Mouse (Mus musculus) macrophage (primary cell): ENCODE measurements around the gene Ssbp4. TPM values are rescaled to one million over a fixed set of nuclear protein-coding genes. Genes with fewer than 3 reads are reported as not detected.
A peak's percentile ranks its signal among the peaks of the same experiment; 100 is the strongest.

ENCODE experiments used
- H3K27ac ChIP-seq: fragments of 350-480 bp; formaldehyde crosslinking; 2 replicates; pipeline ENCODE4 v1.9.0; 2021
- H3K36me3 ChIP-seq: fragments of 350-480 bp; formaldehyde crosslinking; 2 replicates; pipeline ENCODE4 v1.9.0; 2021; ENCODE audit errors: inconsistent target
- H3K4me3 ChIP-seq: fragments of 350-480 bp; formaldehyde crosslinking; 2 replicates; pipeline ENCODE4 v1.9.0; 2021; ENCODE audit errors: inconsistent target
- H3K79me2 ChIP-seq: fragments of 350-480 bp; formaldehyde crosslinking; 2 replicates; pipeline ENCODE4 v1.9.0; 2021; ENCODE audit errors: inconsistent target
- WGBS: methylation state at CpG from one replicate; pipeline ENCODE4 v1.1.7; 2026; ENCODE audit warnings: inconsistent platforms; ENCODE audit not compliant: missing documents; 5-methylcytosine and 5-hydroxymethylcytosine counted together
- polyA plus RNA-seq: library from polyadenylated mRNA; stranded (reverse); fragments of 250-400 nt; gene quantifications from 3 replicates; pipeline ENCODE4 v1.2.4, GENCODE M21; 2018; ENCODE audit warnings: inconsistent platforms

The Ssbp4 gene
- polyA plus RNA-seq, 1 experiment from 2014 or later = 71.4 TPM

- H3K79me2 ChIP-seq = peaks cover 4% of the 10 kb centered on the region; the same call in 1 of the 2 replicates
- no peaks in the 10 kb centered on the region; the same call in 1 of the 2 replicates for H3K36me3 ChIP-seq
- peak overlapping the region; percentile 98 for H3K27ac ChIP-seq
- 24% methylated on average over 17 of the region's 17 CpGs for WGBS
- no peak overlapping the region for H3K4me3 ChIP-seq
These were observed 37.0 kb upstream of the Ssbp4 start for GRCm38 (mm10) chr8:70645501-70646224.

GRCm38 (mm10) chr8:70644065-70644464 is 35.4 kb upstream of the Ssbp4 start:
- no peaks in the 10 kb centered on the region; the same call in 1 of the 2 replicates for H3K79me2 ChIP-seq
- WGBS = 94% methylated on average over 2 of the region's 2 CpGs
- H3K27ac ChIP-seq = peak overlapping the region; percentile 98
- H3K4me3 ChIP-seq = no peak overlapping the region
- H3K36me3 ChIP-seq = no peaks in the 10 kb centered on the region

GRCm38 (mm10) chr8:70643019-70643418 is 34.3 kb upstream of the Ssbp4 start:
- Histone ChIP-seq H3K36me3 (no peaks in the 10 kb centered on the region), H3K79me2 (no peaks in the 10 kb centered on the region; the same call in 1 of the 2 replicates), H3K4me3 (no peak overlapping the region), H3K27ac (peak overlapping the region; percentile 31; the same call in 1 of the 2 replicates)
- WGBS = 91% methylated on average over 3 of the region's 3 CpGs

- no peaks in the 10 kb centered on the region for H3K79me2 ChIP-seq
- no peaks in the 10 kb centered on the region for H3K36me3 ChIP-seq
- WGBS = 94% methylated on average over 9 of the region's 9 CpGs
- H3K4me3 ChIP-seq = no peak overlapping the region
- no peak overlapping the region for H3K27ac ChIP-seq
These were observed 30.1 kb upstream of the Ssbp4 start for GRCm38 (mm10) chr8:70638752-70639151.

- Histone ChIP-seq H3K4me3 (no peak overlapping the region), H3K36me3 (no peaks in the 10 kb centered on the region), H3K79me2 (no peaks in the 10 kb centered on the region), H3K27ac (peak overlapping the region; percentile 97; the same call in 1 of the 2 replicates)
- WGBS = 83% methylated on average over 8 of the region's 8 CpGs
These were observed 28.2 kb upstream of the Ssbp4 start for GRCm38 (mm10) chr8:70636838-70637237.

- 7% methylated on average over 6 of the region's 6 CpGs for WGBS
- Histone ChIP-seq H3K4me3 (no peak overlapping the region), H3K36me3 (no peaks in the 10 kb centered on the region), H3K79me2 (peaks cover 7% of the 10 kb centered on the region), H3K27ac (peak overlapping the region; percentile 97)
These were observed 26.9 kb upstream of the Ssbp4 start for GRCm38 (mm10) chr8:70635527-70635926.

- 26% methylated on average over 6 of the region's 6 CpGs for WGBS
- Histone ChIP-seq H3K27ac (peak overlapping the region; percentile 97), H3K4me3 (no peak overlapping the region), H3K79me2 (peaks cover 13% of the 10 kb centered on the region), H3K36me3 (no peaks in the 10 kb centered on the region)
These were observed 25.4 kb upstream of the Ssbp4 start for GRCm38 (mm10) chr8:70634066-70634465.

GRCm38 (mm10) chr8:70632346-70632892 is 23.7 kb upstream of the Ssbp4 start, which contains the start of gene Gdf15:
Gene Gdf15, minus strand, starts transcription at chr8:70632456.
- WGBS = 94% methylated on average over 6 of the region's 6 CpGs
- peaks cover 13% of the 10 kb centered on the region for H3K79me2 ChIP-seq
- H3K4me3 ChIP-seq = peak within 1 kb of the TSS; percentile 98
- peak within 1 kb of the TSS; percentile 97 for H3K27ac ChIP-seq
- H3K36me3 ChIP-seq = no peaks in the 10 kb centered on the region

GRCm38 (mm10) chr8:70631436-70631835 is 22.8 kb upstream of the Ssbp4 start:
- Histone ChIP-seq H3K36me3 (no peaks in the 10 kb centered on the region), H3K4me3 (peak overlapping the region; percentile 98), H3K27ac (peak overlapping the region; percentile 97), H3K79me2 (peaks cover 13% of the 10 kb centered on the region)
- WGBS = 10% methylated on average over 13 of the region's 24 CpGs

- no peaks in the 10 kb centered on the region for H3K36me3 ChIP-seq
- 17% methylated on average over 22 of the region's 22 CpGs for WGBS
- H3K27ac ChIP-seq = peak overlapping the region; percentile 97
- peak overlapping the region; percentile 98 for H3K4me3 ChIP-seq
- H3K79me2 ChIP-seq = peaks cover 13% of the 10 kb centered on the region
These were observed 22.1 kb upstream of the Ssbp4 start for GRCm38 (mm10) chr8:70630532-70631381.

GRCm38 (mm10) chr8:70629574-70630531 is 21.2 kb upstream of the Ssbp4 start:
- 1% methylated on average over 60 of the region's 60 CpGs for WGBS
- peaks cover 13% of the 10 kb centered on the region for H3K79me2 ChIP-seq

GRCm38 (mm10) chr8:70628986-70629490 is 20.4 kb upstream of the Ssbp4 start:
- Histone ChIP-seq H3K27ac (peak overlapping the region; percentile 34), H3K79me2 (peaks cover 13% of the 10 kb centered on the region), H3K4me3 (peak overlapping the region; percentile 26), H3K36me3 (no peaks in the 10 kb centered on the region)
- WGBS = 69% methylated on average over 7 of the region's 7 CpGs

More at GRCm38 (mm10) chr8:70629574-70630531, 21.2 kb upstream of the Ssbp4 start:
- no peaks in the 10 kb centered on the region for H3K36me3 ChIP-seq
- peak overlapping the region; percentile 97 for H3K27ac ChIP-seq
- H3K4me3 ChIP-seq = peak overlapping the region; percentile 98

- H3K79me2 ChIP-seq = peaks cover 20% of the 10 kb centered on the region
- peaks cover under 1% of the 10 kb centered on the region; the same call in 1 of the 2 replicates for H3K36me3 ChIP-seq
- H3K27ac ChIP-seq = no peak overlapping the region
- 81% methylated on average over 5 of the region's 5 CpGs for WGBS
- H3K4me3 ChIP-seq = no peak overlapping the region
These were observed 18.4 kb upstream of the Ssbp4 start for GRCm38 (mm10) chr8:70627041-70627440.
